Mouse (Mus musculus): ENCODE measurements around the gene Rchy1.
A peak's percentile ranks its signal among the peaks of the same experiment; 100 is the strongest.
"Not testable (repeated sequence)": the region's sequence is repeated elsewhere in the genome, so short reads cannot be mapped to it uniquely, and the experiment has no call there.

Gene Rchy1

DNA sequence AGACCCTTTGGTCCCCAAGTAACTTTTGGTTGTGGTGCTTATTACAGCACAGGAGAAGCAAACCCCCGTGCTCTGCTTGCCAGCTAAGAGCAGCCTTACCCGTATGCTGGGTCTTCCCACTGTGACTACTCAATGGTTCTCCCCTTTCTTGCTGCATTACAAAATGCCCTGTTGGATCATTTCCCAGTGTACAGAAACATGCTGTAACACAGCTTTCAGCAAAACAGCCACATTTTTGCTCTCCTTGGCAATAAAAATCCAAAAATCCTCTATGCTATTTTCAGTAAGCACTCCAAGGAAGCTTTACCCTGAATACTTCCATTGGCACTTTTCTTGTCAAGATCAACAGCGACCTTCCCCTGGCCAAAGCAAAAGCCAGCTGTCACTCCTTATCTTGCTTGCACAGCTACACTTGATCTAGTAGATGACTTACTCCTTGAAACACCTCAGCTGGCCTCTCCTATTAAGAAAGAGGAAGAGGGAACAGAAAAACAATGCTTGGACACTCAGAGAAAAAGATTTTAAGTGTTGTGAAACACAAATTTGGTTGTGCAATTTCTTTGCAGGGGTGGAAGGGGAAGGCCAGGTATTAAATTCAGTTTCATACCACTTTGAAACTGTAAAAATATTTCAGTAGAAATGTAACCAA is 2.1 kb downstream of the Rchy1 start:
- peak; percentile 90 for DNase-seq (ENCODE audit: low spot score)

DNA sequence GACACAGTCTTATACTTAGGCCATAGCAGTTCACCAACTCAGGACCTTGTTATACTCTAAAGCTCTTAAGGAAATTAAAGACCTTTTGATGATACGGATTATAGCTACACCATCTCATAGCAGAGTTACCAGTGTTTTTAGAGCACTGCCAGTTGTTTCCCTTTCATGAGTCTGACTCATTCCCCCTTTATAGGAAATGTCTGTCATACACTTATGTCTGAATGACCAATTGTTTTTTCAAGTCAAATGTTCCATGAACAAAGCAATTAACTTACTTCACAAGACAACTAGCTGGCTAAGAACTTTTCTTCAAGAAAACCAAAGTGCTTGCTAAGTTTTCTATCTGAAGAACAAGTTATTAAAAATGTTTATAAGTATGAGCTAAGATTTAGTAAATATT is 2.9 kb downstream of the Rchy1 start:
- no peak for DNase-seq (ENCODE audit: low spot score)

DNA sequence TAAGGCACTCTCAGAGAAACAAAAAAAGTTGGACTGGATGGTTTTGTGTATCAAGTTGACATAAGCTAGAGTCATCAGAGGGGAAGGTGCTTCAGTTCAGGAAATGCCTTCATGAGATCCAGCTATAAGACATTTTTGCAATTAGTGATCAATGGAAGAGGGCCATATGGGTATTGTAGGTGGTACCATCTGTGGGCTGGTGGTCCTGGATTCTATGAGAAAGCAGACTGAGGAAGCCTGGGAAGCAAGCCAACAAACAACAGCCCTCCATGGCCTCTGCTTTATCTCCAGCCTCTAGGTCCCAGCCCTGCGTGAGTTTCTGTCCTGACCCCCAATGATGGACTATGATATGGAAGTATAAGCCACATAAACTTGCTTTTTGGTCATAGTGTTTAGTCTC is 3.8 kb downstream of the Rchy1 start:
- DNase-seq (ENCODE audit: low spot score) = no peak

DNA sequence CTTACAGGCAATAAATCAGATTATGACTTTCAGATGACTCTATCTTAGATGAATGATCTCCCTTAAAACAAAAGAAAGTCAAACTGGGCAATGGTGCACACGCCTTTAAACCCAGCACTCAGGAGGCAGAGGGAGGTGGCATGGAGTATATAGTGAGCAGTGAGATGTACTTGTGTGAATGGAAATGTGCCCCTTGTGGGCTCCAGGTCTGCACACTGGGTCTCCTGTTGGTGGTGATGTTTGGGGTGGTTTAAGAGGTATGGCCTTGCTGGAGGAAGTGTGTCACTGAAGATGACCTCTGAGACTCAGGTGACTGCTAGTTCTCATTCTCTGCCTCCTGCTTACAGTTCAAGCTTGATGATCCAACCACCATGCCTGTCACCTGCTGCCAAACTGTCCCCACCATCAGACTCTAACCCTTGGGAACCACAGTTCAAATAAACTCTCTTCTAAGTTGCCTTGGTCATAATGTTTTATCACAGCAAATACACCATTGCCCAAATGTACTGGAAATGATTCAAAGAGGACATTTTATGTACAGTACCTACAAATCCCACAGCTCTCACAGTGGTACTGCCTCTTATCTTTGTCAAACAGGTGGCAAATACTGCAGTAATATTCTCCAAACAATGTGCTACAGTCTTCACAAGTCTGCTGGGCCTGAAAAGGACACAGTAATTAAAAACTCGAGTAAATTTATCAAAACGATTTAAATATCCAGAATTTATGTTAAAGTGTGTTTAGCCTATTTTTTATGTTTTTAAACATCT is 5.7 kb downstream of the Rchy1 start:
- no peak for DNase-seq (ENCODE audit: low spot score)

DNA sequence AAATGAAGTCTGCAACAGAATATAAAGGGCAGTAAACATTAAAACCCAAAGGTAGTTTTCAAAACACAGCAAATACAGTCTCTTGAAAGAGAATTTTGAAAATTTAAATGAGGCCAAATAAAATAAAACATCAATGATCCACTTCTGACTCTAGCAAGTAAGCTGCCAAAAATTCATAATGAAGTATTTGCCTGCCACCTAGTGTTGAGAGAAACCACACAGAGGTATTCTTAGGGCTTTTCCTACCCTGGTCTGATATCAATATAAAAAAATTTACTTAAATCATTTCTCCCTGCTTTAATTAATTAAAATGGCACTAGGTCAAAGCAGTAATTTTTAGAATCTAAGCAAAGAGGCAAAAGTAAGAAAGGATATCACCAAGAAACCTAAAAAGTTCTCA is 11.5 kb downstream of the Rchy1 start:
- DNase-seq (ENCODE audit: low spot score) = peak; percentile 64

DNA sequence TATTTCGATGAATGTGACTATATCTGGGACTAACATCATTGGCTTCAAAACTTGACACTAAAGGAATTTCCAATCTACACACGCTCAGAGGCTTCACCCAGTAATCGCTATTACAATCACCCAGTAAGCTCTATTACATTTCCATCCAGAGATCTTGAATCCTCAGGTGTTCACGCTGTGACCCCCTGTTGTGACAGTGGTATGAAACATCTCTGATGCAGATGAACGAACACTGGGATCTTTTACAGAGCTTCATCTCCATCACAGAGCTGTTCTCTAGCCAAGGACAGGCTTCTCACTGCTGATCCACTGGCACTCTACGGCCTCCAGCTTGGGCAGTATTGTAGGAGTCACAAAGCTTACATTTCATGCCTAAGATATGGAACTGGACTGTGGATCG is 13.4 kb downstream of the Rchy1 start:
- no peak for DNase-seq (ENCODE audit: low spot score)

DNA sequence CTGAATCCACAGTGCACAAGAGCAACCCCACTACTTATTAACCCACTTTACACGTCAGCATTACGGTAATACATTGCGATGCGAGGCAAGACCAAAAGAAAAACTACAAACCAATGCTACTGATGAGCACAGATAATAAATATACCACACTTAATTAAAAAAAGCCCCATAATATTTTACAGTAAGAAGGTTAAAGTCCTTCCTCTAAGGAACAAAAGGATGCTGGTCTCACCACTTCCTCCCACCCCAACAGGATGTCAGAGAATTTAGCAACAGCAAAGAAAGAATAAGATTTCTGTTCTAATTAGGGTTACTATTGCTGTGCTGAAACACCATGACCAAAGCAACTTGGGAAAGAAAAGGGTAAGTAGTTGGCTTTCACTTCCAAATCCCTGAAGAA is 15.9 kb downstream of the Rchy1 start:
- no peak for DNase-seq (ENCODE audit: low spot score)

DNA sequence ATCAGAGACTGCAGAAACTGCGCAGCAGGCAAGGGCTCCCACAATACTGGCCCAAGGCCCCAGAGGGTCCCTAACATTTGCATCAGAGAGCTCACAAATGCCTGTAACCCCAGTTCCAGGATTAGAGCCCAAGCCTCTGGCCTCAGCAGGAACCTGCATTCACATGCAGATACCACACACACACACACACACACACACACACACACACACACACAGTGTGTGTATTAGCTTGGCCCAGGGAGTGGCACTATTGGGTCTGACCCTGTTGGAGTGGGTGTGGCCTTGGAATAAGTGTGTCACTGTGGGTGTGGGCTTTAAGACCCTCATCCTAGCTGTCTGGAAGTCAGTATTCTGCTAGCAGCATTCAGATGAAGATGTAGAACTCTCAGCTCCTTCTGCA is 17.3 kb downstream of the Rchy1 start:
- not testable (repeated sequence) for DNase-seq (ENCODE audit: low spot score)

DNA sequence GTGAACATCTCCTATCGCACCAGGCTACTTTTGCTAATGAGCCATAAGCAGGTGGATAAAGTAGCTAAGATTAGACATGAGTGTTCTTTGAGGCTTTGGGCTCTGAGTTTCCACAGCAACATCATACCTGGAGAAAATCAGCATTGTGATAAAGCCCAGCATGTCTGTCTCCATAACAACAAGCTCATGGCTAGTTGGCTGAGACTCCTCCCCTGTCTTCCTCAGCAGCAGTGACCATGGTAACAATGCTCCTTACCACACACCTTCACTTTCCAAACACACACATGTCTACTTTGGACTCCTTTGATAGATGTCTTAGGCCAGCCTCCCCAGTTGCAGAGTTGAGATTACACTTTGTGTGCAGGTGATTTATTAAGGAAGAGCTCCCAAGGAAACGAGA is 49.6 kb downstream of the Rchy1 start:
- DNase-seq (ENCODE audit: low spot score) = no peak

DNA sequence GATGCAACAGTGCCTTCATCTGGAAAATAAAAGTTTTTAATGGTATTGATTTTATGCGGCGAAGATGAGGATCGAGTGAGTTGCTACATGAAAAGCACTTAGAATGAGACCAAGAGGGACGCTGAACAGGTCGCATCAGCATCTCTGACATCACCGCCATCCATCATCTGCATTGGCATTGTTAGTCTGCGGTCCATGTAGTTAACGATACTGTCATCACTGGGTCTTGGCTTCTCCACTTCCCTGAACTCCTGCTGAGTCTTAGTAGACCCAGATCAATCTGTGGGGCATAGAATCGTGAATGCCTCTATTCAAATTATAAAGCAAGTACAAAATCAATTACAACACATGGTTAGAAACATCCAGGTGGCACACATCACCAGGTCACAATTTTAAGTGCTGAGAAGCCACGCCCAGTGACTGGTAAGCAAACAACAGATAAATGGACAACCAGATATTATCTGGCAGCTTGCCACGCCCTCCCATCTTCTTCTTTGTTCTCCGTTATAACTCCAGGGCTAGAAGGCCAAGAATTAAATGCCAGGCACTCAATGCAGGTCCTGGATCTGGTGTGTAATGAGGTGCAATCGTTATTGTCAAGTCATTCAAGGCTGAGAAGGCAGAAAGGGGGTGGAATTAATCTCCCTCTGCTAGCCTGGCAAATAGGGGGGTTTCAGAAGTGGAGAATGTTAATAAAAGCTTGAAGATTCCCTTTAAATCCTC is 51.3 kb downstream of the Rchy1 start:
- DNase-seq (ENCODE audit: low spot score) = no peak

DNA sequence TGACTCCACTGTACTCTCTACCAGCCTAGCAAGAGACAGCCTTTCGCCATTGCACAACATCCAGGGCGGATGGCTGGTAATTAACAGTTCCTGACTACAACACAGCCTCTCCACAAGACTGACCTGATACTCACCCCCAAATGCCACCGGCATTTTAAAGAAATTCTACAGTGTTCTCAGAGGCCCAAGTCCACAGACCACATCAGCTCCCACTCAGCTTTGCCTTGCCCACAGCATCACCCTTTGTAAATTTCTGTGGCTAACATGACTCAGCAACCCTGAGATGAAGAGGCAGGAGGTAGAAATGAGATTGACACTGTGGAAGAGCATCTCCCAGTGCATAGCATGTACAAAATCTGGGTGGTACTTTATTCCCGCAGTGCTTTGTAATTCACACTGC is 52.3 kb downstream of the Rchy1 start:
- no peak for DNase-seq (ENCODE audit: low spot score)

DNA sequence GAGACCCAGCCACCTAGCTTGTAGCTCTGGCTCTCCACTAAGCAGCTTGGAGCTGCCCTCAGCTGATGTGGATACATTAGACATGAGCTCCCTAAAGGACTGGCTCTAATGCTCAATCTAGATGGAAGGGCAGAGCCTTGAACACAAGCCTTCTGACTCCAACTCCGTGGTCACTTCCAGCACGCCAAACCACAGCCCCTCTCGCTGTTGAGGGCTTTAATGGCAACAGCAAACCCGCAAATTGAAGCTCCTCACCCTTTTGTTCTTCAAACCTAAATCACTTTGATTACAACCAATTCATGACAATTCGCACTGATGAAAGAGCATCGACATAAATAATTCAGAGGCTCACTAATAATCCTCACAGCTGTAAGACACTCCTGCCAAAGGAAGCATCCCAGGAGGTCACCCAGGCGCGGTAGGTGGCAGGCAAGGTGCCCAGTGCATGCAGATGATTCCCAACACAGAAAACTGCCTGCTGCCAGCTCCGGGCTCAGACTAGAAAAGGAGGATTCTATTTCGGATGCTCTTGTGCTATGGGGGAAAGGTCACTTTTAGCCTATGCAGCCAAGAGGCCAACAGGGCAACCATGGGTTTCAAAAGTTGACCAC is 53.8 kb downstream of the Rchy1 start:
- no peak for DNase-seq (ENCODE audit: low spot score)
